Mouse (Mus musculus): ENCODE measurements around the gene Rfx4.
A peak's percentile ranks its signal among the peaks of the same experiment; 100 is the strongest.

The Rfx4 gene

GRCm38 (mm10) chr10:84810030-84810849 is 54.4 kb downstream of the Rfx4 start:
- ATAC-seq (ENCODE audit: insufficient number of reproducible peaks, low FRiP score, low TSS enrichment) = no peak

GRCm38 (mm10) chr10:84811171-84811912 is 55.5 kb downstream of the Rfx4 start:
- ATAC-seq (ENCODE audit: insufficient number of reproducible peaks, low FRiP score, low TSS enrichment) = no peak

- no peak for ATAC-seq (ENCODE audit: insufficient number of reproducible peaks, low FRiP score, low TSS enrichment)
Measured at GRCm38 (mm10) chr10:84811913-84812295, 56.0 kb downstream of the Rfx4 start.

GRCm38 (mm10) chr10:84815676-84816436 is 60.0 kb downstream of the Rfx4 start:
- ATAC-seq (ENCODE audit: insufficient number of reproducible peaks, low FRiP score, low TSS enrichment) = no peak

- no peak for ATAC-seq (ENCODE audit: insufficient number of reproducible peaks, low FRiP score, low TSS enrichment)
Measured at GRCm38 (mm10) chr10:84817086-84817869, 61.4 kb downstream of the Rfx4 start.

GRCm38 (mm10) chr10:84819669-84820068 is 63.8 kb downstream of the Rfx4 start:
- ATAC-seq (ENCODE audit: insufficient number of reproducible peaks, low FRiP score, low TSS enrichment) = no peak

- ATAC-seq (ENCODE audit: insufficient number of reproducible peaks, low FRiP score, low TSS enrichment) = no peak
Measured at GRCm38 (mm10) chr10:84820230-84820629, 64.4 kb downstream of the Rfx4 start.

- ATAC-seq (ENCODE audit: insufficient number of reproducible peaks, low FRiP score, low TSS enrichment) = no peak
Measured at GRCm38 (mm10) chr10:84822741-84823151, 66.9 kb downstream of the Rfx4 start.

GRCm38 (mm10) chr10:84823621-84824020 is 67.8 kb downstream of the Rfx4 start:
- ATAC-seq (ENCODE audit: insufficient number of reproducible peaks, low FRiP score, low TSS enrichment) = no peak

- ATAC-seq (ENCODE audit: insufficient number of reproducible peaks, low FRiP score, low TSS enrichment) = no peak
Measured at GRCm38 (mm10) chr10:84829009-84829408, 73.1 kb downstream of the Rfx4 start.

GRCm38 (mm10) chr10:84835596-84835995 is 79.7 kb downstream of the Rfx4 start:
- no peak for ATAC-seq (ENCODE audit: insufficient number of reproducible peaks, low FRiP score, low TSS enrichment)

- ATAC-seq (ENCODE audit: insufficient number of reproducible peaks, low FRiP score, low TSS enrichment) = peak; percentile 47; the same call in 1 of the 2 replicates
Measured at GRCm38 (mm10) chr10:84836104-84836503, 80.2 kb downstream of the Rfx4 start.

- ATAC-seq (ENCODE audit: insufficient number of reproducible peaks, low FRiP score, low TSS enrichment) = no peak
Measured at GRCm38 (mm10) chr10:84837355-84837754, 81.5 kb downstream of the Rfx4 start.

GRCm38 (mm10) chr10:84838850-84839473 is 83.1 kb downstream of the Rfx4 start:
- ATAC-seq (ENCODE audit: insufficient number of reproducible peaks, low FRiP score, low TSS enrichment) = no peak

GRCm38 (mm10) chr10:84846638-84847037 is 90.8 kb downstream of the Rfx4 start:
- ATAC-seq (ENCODE audit: insufficient number of reproducible peaks, low FRiP score, low TSS enrichment) = no peak

- peak; percentile 72 for ATAC-seq (ENCODE audit: insufficient number of reproducible peaks, low FRiP score, low TSS enrichment)
Measured at GRCm38 (mm10) chr10:84851981-84852979, 96.4 kb downstream of the Rfx4 start.

- ATAC-seq (ENCODE audit: insufficient number of reproducible peaks, low FRiP score, low TSS enrichment) = no peak
Measured at GRCm38 (mm10) chr10:84854059-84854458, 98.2 kb downstream of the Rfx4 start.

- ATAC-seq (ENCODE audit: insufficient number of reproducible peaks, low FRiP score, low TSS enrichment) = no peak
Measured at GRCm38 (mm10) chr10:84855466-84855865, 99.6 kb downstream of the Rfx4 start.

Data from cerebellum, adult (tissue).